Mouse (Mus musculus) naive thymus-derived CD4-positive, alpha-beta T cell, adult 5 months (primary cell): ENCODE results near the gene D630039A03Rik. TPM values are rescaled to one million over a fixed set of nuclear protein-coding genes. Genes with fewer than 3 reads are reported as not detected.

Experiments
- polyA plus RNA-seq: library from polyadenylated mRNA; unstranded; fragments of 100-300 nt; shearing (Covaris generic); gene quantifications from one replicate; pipeline ENCODE4 v1.2.1, GENCODE M21; 2017

D630039A03Rik gene
- polyA plus RNA-seq, result 0.16 TPM

DNA sequence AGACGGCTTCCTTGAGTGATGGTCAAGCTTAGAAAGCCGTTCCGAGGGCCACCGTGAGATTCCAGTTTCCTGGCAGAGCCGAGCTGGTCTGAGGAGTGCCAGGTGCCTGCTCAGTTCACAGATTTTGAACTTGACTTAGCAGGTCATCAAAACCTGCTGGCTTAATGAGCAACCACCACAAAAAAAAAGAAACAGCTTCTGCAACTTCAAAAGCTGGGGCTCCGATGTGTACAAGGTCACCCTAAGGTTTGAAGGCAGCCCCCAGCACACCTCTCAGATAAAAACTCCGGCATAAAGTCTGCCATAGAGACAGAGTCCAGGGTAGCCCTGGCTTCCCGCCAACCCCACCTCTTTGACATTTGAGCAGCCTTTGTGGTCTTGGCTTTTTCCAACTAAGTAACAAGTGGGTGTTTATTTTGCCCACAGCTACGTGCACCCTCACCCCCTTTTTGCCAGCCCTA, at the start of gene D630039A03Rik:
Gene D630039A03Rik (minus strand): TSS at position 97 of the 461 bp plus-strand sequence.

DNA sequence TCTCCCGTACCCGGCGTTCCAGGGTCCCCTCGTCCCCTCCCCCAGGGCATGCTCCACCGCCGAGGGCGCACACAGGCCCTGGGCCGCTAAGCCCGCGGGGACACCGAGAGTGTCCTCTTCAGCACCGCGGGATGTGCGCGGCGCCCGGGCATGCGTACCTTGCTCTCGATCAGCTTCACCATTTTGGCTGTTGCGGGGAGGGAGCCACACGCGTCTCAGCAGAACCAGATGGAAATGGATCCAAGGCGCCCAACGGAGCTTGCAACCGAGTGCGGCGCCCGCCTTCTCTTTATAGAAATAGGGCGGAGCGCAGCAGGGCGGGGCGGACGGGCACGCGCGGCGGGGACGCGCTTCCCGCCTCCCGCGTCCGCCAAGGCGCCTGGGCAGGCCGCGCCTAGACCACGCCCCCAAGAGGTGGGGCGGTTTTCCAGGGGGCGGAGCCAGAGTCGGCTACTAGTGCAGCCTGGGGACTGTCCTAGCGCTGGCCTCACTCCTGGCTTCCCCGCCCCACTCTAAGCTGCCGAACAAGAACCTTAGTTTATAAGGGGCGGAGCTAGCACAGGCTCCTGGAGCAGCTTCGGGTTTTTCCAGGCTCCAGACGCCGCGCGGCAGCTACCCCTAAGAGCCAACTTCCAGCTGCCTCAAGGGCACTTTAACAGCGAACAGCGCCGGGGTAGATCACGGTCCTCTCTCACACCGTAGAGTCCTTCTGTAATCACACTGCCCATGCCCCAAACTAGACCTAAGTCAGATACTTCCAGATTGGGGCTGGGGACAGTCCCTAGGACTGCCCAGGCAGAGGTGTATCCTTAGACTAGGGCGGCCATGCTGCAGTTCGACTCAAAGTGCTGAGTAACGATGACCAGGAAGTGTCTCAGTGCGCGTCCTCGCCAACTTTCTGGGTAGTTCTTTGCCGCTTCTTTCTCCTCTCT, 40.2 kb upstream of the D630039A03Rik start, which contains the start of gene Txn1:
Gene Txn1 (minus strand): TSS at position 383 of the 932 bp plus-strand sequence.

Other genes with a start within 250 kb of the D630039A03Rik start
- gene Akap2, start 198.6 kb downstream of the D630039A03Rik start, polyA plus RNA-seq, result 3.5 TPM
- 80.6 TPM for gene Txn1, start 40.1 kb upstream of the D630039A03Rik start, polyA plus RNA-seq
- not detected for gene Txndc8, start 92.8 kb upstream of the D630039A03Rik start, polyA plus RNA-seq